Mouse (Mus musculus) adrenal gland (tissue): Measurements from ENCODE around the gene Nat8.
"Not testable (repeated sequence)": the region's sequence is repeated elsewhere in the genome, so short reads cannot be mapped to it uniquely, and the experiment has no call there.

ENCODE experiments used
- intact Hi-C: fragments of 180-260 bp; cut with DNase I; formaldehyde crosslinking; loops from one replicate; pipeline ENCODE4 v1.15.1; 2025
- microRNA-seq, 2 experiments: library from miRNA; unstranded; fragments of <30 nt; microRNA quantifications; one replicate each; pipeline ENCODE4; 2019

Nat8 gene

DNA sequence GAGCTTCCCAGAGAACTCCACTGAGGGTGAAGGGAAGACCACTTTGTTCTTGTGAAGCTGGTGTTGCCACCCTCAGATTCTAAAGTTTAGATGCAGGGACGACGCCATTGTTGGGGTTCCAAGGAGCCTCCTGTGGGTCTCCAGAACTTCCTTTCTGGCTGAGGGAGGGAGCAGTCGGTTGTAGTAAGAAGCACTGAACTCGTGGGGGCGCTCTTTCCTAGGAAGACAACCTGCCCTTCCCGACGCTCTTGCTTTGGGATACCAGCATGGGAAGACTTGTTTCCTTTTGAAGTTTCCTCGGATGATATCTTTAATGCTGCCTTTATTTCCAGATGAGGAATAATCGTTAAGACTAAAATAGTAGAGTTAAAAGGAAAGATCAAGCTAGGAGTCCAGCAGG is 4.9 kb upstream of the Nat8 start:
- intact Hi-C loops: not testable (repeated sequence)

DNA sequence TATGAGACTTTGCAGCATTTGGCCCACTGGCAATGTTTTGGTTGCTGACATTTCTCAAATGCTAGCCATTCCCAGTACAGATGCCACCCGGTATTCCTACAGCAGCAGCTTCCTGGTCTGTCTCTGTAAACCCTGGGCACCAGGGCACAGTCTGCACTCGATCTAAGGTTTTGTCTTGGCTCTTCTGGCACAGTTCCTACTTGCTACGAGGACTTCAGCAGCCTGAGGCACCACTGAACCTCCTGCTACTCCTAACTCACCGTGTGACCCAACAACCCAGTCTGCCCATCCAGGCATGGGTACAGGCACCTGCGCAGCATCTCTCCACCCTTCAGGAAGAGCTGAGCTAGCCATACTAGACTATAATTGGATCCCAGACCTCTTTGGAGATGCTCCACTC is 4.2 kb upstream of the Nat8 start:
- intact Hi-C loops: not testable (repeated sequence)

DNA sequence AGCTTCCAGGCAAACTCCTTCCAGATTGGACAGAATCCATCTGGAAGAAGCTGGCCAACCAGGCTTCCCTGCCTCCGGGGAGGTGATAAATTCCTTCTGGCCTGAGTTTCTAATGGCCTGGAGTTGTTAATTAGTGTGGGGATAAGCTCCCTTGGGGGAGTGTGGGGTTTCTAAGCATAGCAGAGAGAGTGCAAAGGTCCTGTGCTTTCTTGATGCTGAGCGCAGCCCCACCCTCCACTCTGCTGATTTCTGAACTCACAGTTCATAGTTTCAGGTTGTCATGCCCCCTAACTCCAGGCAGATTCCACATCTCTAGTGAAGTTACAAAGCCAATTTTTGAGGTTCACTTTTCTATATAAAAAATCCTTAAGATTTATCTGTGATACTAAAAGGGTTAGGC is 3.2 kb upstream of the Nat8 start:
- intact Hi-C loops: not testable (repeated sequence)

DNA sequence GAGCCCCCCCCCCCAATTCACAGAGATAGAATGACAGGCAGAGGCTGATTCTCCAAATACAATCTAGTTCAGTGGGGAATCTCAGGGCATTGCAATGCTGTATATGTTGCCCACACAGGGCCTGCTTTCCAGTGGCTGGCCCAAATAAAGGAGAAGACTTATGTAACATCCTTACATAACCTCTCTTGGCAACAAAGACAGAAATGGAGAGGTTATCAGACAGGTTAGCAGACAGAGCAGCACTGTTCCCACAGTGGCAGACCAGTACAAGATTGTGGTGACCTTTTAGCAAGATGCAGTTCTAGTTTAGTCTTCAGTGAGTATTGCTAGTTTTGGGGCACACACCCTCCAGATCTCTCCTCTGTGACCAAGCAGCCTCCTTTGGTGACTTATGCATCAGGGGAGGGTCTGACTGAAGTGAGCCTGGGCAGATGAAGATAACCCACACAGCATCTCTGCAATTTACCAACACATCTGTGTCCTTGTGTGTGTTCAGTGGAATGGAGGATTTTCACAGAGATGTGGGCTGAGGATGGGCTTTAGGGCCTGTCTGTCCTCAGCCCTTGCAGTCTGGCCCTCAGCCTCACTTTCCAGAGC is 2.7 kb upstream of the Nat8 start:
- intact Hi-C loops: loop anchor here (5.0 kb wide), 2 partner anchors 63 to 173 kb away; no protein-coding TSS in a partner anchor

DNA sequence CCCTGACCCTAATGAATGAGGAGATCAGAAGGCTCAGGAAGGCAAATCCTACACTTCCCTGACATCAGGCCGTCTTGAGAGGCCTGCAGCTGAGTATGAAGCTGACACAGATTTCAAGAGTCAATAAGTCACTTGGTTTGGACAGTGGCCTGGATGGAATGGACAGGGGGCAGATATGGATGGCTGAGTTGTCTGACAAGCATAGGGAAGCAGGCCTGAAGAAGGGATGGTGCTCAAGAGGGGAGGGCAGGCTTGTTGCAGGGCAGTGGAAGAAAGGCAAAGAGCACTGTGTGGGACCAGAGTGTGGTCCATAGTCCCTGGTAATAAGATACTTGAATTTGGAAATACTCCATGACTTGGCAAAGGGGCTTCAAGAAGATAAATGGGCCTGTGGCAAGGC is 2.4 kb downstream of the Nat8 start:
- intact Hi-C loops: no loop called here

DNA sequence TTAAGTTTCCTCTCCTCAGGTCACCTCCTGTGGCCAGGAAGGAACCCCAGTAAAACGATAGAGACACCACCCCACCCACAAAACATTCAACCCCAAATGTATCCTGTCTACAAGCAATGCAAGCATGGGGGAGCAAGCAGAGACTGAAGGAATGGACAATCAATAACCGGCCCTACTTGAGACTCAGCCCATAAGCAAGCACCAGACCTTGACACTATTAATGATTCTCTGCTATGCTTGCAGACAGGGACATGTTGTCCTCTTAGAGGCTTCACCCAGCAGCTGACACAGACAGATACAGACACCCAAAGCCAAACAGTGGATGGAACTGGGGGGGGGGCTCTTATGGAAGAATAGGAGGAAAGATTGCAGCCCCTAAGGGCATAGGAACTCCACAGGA is 6.0 kb downstream of the Nat8 start:
- intact Hi-C loops: no loop called here

DNA sequence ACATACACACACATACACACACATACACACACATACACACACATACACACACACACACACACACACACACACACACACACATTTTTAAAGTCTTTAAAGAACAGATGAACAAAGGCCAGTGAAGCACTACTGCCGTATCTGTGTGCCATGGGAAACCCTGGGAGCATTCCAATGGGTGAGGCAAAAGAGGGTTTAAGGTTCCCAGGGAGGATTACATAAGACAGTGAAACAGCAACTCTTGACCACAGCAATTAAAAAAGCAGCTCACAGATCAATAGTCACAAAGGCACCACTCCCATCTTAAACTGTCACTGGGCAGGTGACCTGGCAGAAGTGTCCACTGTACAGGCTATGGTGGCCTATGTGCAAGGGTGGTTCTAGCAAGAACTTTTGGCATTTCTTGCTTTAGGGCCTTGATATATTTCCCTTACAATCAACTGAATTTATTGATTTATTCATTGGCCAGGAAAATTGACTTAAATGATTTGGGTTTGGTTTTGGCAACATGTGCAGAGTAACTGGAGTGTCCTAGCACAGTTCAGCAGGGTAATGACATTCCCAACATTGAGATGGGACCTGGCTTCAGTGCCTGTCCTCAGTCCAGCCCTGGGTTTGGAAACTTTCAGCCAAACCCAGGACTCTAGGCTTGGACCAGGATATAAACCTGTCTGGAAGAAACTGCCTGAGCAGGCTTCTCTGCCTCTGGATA is 8.3 kb downstream of the Nat8 start:
- intact Hi-C loops: no loop called here

DNA sequence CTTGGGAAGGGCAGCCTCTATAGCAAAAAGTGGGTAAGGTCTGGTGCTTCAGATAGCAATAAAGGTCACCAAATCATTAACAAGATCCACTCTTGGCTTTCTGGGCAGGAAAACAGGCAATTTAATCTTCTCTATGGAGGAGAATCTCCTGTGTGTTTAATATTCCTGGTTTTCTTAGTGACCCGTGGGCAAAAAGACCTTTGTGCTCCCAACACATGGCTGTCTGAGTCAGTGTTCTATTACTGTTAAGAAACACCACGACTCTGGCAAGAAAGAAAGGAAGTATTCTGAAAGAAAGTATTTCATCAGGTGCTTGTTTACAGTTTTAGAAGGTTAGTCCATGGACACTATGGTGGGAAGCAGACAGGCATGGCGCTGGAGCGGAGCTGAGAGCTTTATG is 9.6 kb downstream of the Nat8 start:
- intact Hi-C loops: no loop called here

DNA sequence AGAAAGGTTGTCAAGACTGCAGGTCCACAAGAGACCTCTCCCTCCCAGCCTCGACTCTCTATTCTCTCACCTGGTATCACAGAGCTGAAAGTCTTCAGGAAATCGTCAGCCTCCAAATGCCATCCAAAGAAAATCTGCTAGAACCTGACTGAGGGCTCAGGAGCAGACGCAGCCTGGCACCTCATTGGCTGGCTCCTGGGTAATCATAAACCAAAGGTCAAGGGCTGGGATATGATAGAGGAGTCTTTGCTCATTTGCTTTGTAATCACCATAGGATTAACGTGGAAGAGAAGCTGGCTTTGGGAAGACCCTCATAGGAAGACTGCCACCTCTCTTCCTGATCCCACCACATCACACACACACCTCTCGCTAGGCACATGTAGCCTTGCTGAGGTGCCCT is 11.0 kb downstream of the Nat8 start, which contains the start of the genes Nat8f6 and Nat8f5:
Gene Nat8f6 (minus strand): TSS at position 118 of the 400 bp plus-strand sequence.
Gene Nat8f5 (minus strand): TSS at position 136 of the 400 bp plus-strand sequence.
- intact Hi-C loops: no loop called here

DNA sequence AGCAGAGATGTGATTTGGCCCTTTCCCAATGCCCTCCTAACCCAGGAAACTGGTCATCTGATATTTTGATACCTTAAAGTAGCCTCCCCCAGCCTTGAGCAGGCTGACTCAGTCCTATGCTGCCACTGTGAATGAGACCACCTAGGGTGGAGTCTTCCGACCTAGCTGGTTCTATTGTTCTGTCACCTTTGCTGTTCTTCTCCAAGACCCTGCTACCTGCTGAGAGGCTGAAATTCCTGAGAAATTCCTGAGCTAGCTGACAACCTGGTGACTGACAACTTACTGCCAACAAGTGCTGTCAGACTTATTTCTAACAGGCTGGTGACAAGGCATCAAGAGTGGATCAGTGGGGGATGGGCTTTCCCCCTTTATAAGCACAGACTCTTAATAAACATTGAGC is 13.5 kb downstream of the Nat8 start:
- intact Hi-C loops: no loop called here

DNA sequence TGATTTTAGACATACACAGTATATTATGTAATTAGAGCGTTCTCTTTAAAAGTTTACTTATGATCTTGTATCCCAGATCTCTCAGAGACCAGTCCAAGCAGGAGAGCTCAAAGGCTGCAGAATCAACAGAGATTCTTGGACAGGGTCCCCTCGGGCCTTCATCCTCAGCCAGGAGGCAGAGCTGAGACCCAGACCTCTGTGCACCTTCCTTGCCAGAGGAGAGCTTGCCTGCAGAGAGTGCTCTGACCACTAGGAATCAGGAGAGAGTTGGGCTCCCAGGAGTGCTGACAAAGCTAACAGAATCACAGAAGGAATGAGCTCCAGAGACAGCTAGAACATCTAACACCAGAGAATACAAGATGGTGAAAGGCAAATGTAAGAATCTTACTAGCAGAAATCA is 18.5 kb downstream of the Nat8 start:
- intact Hi-C loops: no loop called here

DNA sequence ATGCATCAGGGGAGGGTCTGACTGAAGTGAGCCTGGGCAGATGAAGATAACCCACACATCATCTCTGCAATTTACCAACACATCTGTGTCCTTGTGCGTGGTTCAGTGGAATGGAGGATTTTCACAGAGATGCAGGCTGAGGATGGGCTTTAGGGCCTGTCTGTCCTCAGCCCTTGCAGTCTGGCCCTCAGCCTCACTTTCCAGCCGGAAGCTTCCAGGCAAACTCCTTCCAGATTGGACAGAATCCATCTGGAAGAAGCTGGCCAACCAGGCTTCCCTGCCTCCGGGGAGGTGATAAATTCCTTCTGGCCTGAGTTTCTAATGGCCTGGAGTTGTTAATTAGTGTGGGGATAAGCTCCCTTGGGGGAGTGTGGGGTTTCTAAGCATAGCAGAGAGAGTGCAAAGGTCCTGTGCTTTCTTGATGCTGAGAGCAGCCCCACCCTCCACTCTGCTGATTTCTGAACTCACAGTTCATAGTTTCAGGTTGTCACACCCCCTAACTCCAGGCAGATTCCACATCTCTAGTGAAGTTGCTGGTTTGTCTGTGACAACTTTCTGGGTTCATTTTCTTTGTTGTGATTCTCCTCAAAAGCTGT is 20.8 kb downstream of the Nat8 start:
- intact Hi-C loops: not testable (repeated sequence)

DNA sequence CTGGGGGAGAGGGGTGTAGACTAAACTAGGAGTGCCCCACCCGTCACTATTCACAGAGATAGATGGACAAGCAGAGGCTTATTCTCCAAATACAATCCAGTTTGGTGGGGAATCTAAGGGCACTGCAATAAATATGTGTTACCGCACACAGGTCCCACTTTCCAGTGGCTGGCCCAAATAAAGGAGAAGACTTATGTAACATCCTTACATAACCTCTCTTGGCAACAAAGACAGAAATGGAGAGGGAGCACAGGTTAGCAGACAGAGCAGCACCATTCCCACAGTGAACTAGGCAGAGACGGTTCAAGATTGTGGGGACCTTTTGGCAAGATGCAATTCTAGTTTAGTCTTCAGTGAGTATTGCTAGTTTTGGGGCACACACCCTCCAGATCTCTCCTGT is 21.4 kb downstream of the Nat8 start:
- intact Hi-C loops: not testable (repeated sequence)

DNA sequence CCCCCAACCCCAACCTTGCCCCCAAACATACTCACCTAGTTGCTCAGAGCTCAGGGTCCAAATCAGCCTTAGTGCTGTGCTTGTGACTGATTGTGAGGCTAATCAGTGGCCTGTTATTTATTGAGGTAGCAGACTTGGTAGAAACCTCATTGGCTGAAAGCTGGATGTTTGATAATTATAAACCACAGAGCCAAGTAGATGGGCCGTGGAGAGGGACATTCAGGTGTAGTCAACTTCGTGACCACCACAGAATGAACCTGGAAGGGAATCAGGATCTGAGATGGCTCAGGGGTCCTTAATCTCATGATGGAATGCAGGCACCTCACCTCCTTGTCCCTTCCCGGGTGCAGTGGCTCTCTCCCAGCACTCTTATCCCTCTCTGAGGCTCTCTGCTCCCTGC is 22.1 kb downstream of the Nat8 start:
- intact Hi-C loops: not testable (repeated sequence)

DNA sequence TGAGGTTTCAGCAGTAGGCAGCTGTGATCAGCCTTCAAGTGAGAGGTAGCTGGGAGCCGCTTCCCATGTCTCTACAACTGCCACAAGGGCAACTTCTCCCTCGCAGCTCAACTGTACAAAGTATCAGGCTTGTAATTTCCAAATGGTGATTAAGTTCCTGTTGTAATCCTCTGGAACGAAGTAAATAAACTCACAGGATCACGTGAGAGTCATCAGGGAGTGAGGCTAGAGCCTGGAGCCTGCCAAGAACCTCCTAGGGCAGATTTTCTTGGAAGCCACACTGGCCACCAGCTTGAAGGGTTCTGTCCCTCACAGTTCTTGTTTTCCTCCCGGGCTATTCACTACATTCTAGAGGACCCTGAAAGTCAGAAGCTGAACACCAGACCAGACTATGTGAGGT is 28.7 kb downstream of the Nat8 start:
- intact Hi-C loops: not testable (repeated sequence)

Small RNA genes lying within 50 kb of the gene (microRNA-seq; reads per million reads assigned to microRNA genes)
- 0 reads per million in 2 experiments for gene Mir6375
